Mouse (Mus musculus): ENCODE data around the gene Heg1.

The Heg1 gene

DNA sequence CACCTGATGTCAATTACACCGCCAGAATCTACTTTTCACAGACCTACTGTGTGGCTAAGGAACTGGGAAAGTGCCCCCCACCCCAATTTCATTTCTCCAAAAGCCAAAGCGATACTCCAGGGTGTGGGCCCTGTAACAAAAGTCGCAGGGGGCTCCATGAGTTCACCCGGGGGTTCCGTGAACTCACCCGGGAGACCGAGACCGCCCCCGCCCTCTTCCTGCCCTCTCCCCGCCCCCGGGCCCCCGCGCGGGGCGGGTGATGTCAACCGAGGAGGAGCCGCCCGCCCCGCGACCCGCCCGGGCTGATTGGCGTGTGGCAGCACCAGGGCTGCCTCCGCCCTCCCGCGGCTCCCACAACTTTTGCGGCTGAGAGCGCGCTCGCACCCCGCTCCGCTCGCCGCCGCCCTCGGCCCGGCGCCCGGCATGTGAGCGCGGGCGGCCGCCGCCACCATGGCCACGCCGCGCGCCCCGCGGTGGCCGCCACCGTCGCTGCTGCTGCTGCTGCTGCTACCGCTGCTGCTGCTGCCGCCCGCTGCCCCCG is at the start of gene Heg1:
TSS of gene Heg1 (plus strand) at position 209 of the 541 bp plus-strand sequence.
- DNase-seq (ENCODE audit: low read depth), result peak; percentile 72

GRCm38 (mm10) chr16:33635836-33636595 is 48.2 kb upstream of the Heg1 start:
- DNase-seq (ENCODE audit: low read depth), result no peak

DNA sequence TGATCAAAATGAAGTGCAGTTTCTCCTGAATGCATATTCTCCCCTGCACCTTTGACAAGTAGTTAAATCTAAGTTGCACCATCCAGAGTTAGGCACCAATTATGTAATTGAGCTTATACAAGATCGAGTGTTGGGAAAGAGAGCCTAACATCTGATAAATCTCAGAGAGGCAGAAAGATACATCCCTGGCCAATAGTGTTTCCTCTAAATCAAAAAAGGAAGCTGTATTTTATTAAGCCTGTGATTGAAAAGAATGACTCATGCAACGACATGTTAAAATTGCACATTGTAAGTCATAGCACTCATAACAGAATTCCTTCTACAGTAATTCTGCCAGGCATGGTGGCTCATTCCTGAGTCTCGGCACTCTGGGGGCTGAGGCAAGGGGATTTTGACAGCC is 42.4 kb upstream of the Heg1 start:
- no peak for DNase-seq (ENCODE audit: low read depth)

- DNase-seq (ENCODE audit: low read depth), result no peak
Measured at GRCm38 (mm10) chr16:33653116-33653515, 31.1 kb upstream of the Heg1 start.

GRCm38 (mm10) chr16:33655443-33655842 is 28.7 kb upstream of the Heg1 start:
- DNase-seq (ENCODE audit: low read depth), result no peak

DNA sequence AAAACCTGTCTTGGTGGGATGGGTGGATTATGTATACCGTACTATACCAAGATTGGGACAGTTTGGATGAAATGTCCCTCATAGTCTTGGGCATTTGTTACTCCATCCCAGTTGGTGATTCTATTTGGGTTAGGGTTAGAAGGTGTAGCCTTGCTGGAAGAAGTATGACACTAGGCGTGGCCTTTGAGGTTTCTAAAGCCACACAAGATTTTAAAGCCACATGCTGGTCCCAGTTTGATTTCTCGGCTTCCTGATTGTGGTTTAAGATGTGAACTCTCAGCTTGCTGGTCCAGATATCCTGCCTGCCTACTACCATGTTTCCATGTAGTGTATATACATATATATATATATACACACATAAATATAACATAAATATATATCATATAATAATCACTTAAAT is 27.0 kb upstream of the Heg1 start:
- no peak for DNase-seq (ENCODE audit: low read depth)

- DNase-seq (ENCODE audit: low read depth), result no peak
Measured at GRCm38 (mm10) chr16:33658121-33658520, 26.0 kb upstream of the Heg1 start.

- DNase-seq (ENCODE audit: low read depth), result no peak
Measured at GRCm38 (mm10) chr16:33659521-33659920, 24.6 kb upstream of the Heg1 start.

GRCm38 (mm10) chr16:33660125-33660524 is 24.0 kb upstream of the Heg1 start:
- no peak for DNase-seq (ENCODE audit: low read depth)

DNA sequence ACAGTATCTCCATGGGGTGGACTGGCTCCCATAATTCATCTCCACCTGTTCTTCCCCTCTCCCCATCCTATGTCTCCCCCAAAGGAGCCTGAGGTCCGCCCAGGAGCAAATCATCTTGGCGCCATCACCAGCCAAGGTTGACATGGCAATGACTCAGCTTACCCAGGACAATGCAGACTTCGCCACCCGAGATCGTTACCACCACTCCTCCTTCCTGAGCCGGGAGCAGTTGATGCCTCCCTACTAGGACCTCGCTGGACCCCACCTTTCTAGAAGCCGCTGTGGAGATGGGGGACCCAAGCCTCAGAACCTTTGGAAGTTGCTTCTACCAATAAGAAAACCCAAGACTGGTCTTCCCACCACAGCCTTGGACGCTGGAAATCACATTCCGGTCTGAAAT is 21.3 kb upstream of the Heg1 start:
- no peak for DNase-seq (ENCODE audit: low read depth)

DNA sequence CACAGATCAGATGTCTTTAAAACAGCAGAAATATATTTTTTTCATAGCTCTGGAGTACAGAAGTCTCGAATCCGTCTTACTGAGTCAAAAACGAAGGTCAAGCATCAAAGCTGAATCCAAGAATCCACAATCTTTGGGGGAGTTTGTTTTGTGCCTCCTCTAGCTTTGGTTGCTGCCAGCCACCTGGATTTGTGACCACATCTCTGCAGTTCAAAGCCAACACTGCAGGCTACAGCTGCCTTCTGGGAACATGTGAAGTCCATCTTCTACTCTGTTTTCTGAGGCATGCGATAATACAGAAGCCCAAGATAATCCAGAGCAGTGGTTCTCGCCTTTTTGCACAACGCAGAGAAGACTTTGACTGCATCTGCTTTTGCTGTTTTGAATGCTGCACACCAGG is 17.9 kb upstream of the Heg1 start:
- DNase-seq (ENCODE audit: low read depth), result no peak

- no peak for DNase-seq (ENCODE audit: low read depth)
Measured at GRCm38 (mm10) chr16:33666985-33667538, 17.1 kb upstream of the Heg1 start.

- no peak for DNase-seq (ENCODE audit: low read depth)
Measured at GRCm38 (mm10) chr16:33668448-33668847, 15.7 kb upstream of the Heg1 start.

- DNase-seq (ENCODE audit: low read depth), result no peak
Measured at GRCm38 (mm10) chr16:33669072-33669471, 15.1 kb upstream of the Heg1 start.

GRCm38 (mm10) chr16:33670340-33670739 is 13.8 kb upstream of the Heg1 start:
- no peak for DNase-seq (ENCODE audit: low read depth)

DNA sequence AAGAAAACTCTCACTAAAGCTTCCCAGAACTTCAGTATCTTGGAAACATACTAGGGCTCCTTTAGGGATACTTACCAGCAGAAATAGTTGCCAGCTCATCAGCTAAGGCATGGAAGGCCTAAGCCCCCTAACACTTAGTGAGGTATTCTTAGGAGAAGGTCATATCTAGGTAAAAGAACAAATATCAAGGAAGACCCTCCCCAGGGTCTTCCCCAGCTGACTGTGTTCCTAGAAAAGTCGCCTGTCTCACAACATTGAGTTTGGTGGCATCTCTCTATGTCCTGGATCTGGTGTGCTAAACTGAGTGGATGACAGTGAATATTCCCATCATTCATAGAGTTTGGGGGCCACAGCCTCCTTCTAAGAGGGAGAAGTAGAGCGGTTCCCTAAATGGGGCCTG is 13.2 kb upstream of the Heg1 start:
- no peak for DNase-seq (ENCODE audit: low read depth)

GRCm38 (mm10) chr16:33672188-33672587 is 12.0 kb upstream of the Heg1 start:
- DNase-seq (ENCODE audit: low read depth), result no peak

DNA sequence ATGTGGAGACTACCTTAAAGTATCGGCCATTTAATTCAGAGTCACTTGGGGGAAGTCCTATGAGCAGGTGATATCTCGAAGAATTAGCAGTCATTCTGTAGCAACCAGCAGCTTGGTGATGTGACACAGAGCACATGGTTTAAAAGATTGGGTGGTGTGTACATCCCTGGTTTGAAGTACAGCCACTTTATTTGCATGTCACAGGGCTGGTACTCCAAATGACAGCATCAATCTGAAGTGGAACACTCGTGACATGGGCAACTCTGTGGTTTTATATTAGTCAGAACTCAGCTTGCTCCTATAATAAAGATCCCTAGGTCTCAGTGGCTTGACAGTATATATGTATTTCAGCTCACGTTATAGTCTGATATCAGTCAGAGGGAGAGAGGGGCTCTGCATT is 11.5 kb upstream of the Heg1 start:
- no peak for DNase-seq (ENCODE audit: low read depth)

- DNase-seq (ENCODE audit: low read depth), result no peak
Measured at GRCm38 (mm10) chr16:33673530-33674109, 10.6 kb upstream of the Heg1 start.

DNA sequence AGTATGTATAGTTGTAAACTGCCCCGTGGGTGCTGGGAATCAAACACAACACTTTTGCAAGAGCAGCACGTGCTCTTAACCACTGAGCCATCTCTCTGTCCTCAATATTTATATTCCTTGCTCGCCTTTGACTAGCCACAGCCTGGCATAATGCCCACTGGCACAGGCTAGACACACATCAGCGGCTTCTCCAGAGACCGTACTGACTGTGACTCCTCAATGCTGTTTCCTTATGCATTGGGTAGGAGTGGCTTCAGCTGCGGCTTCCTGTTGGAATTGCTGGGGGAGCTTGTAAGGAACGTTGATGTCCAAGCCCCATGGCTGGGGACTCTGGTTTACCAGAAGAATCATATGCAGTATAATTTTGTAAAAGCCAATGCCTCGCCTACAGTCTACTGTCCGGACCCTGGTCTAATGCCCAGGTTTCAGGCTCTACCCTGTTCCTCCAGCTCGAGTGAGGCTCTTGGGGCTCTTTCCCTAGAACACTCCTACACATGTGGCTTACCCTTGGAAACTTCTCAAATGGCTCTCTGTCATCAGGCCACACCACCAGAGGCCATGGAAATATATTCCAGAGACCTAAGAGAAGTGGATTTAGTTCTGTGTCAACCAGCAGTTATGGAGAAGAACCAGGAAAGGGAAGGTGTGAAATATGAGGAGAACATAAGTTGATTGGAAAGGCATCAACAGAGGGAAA is 8.9 kb upstream of the Heg1 start:
- DNase-seq (ENCODE audit: low read depth), result no peak

DNA sequence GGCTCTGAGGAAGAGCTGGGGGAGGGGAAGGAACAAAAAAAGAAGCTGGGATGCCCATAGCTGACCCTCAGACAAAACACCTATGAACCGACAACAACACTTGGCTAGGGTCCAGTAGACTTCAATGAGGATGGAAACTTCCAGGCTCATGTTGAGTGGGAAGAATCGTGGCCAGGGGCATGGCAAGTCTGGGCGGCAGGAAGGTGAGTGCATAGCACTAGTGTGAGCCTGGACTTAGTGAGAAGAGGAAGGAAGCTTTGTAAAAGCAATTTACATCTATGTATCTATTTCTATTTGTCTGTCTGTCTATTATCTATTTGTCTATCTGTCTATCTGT is 8.4 kb upstream of the Heg1 start:
- DNase-seq (ENCODE audit: low read depth), result no peak

- DNase-seq (ENCODE audit: low read depth), result no peak
Measured at GRCm38 (mm10) chr16:33676347-33677312, 7.5 kb upstream of the Heg1 start.
